Mouse (Mus musculus) forebrain, embryonic 14.5 days (tissue): ENCODE results near the gene Nipa1. TPM values are rescaled to one million over a fixed set of nuclear protein-coding genes. Genes with fewer than 3 reads are reported as not detected.
"Not testable (repeated sequence)": the region's sequence is repeated elsewhere in the genome, so short reads cannot be mapped to it uniquely, and the experiment has no call there.

Experiments
- ATAC-seq: fragments of 200-750 bp; cut with Nextera tagmentation; 2 replicates; pipeline ENCODE4 v1.8.0; 2017; ENCODE audit warnings: mild to moderate bottlenecking, moderate library complexity
- DNase-seq: peaks from one replicate; pipeline ENCODE4 v3.0.0-alpha.2; 2015; ENCODE audit warnings: low spot score
- H3K27ac ChIP-seq: fragments of 300-500 bp; sonication (generic); 2 replicates; pipeline ENCODE4 v1.5.1; 2014; ENCODE audit warnings: low read depth, mild to moderate bottlenecking, control low read depth, low read length, moderate library complexity
- H3K27me3 ChIP-seq: fragments of 300-500 bp; sonication (generic); replicated peaks from 2 replicates; pipeline ENCODE4 v1.6.1; 2014; ENCODE audit warnings: low read length, control low read depth, mixed read lengths; ENCODE audit not compliant: control insufficient read depth, insufficient read depth
- H3K36me3 ChIP-seq: fragments of 300-500 bp; sonication (generic); 2 replicates; pipeline ENCODE4 v1.6.1; 2014; ENCODE audit warnings: low read length, control low read depth; ENCODE audit not compliant: control insufficient read depth, insufficient read depth
- H3K4me1 ChIP-seq: fragments of 300-500 bp; sonication (generic); 2 replicates; pipeline ENCODE4 v1.6.1; 2014; ENCODE audit warnings: antibody characterized with exemption, low read length, control low read depth; ENCODE audit not compliant: control insufficient read depth, insufficient read depth
- H3K4me2 ChIP-seq: fragments of 300-500 bp; sonication (generic); 2 replicates; pipeline ENCODE4 v1.6.1; 2014; ENCODE audit warnings: mild to moderate bottlenecking, control low read depth, low read length
- H3K4me3 ChIP-seq: fragments of 300-500 bp; sonication (generic); 2 replicates; pipeline ENCODE4 v1.5.1; 2014; ENCODE audit warnings: low read depth, low read length, control low read depth
- H3K9ac ChIP-seq: fragments of 300-500 bp; sonication (generic); 2 replicates; pipeline ENCODE4 v1.6.1; 2014; ENCODE audit warnings: mild to moderate bottlenecking, low read length, control low read depth, moderate library complexity
- H3K9me3 ChIP-seq: fragments of 300-500 bp; sonication (generic); replicated peaks from 2 replicates; pipeline ENCODE4 v1.6.1; 2016; ENCODE audit warnings: low read length, control low read depth, mixed read lengths; ENCODE audit not compliant: control insufficient read depth
- WGBS: fragments of 180-500 bp; shearing (Covaris S2); extraction: QIAGEN DNeasy Blood & Tissue Kit; methylation state at CpG from one replicate; pipeline ENCODE4 v1.1.7; 2014; 5-methylcytosine and 5-hydroxymethylcytosine counted together
- polyA plus RNA-seq: library from polyadenylated mRNA; unstranded; fragments of >200 nt; fragmentation: Nextera tagmentation; extraction: Ambion mirVana; gene quantifications from 2 replicates; pipeline ENCODE4 v1.2.1, GENCODE M21; 2014

The Nipa1 gene
- polyA plus RNA-seq, 1 experiment from 2014 or later, result 14.4 TPM

GRCm38 (mm10) chr7:56015172-56015571 lies 4.6 kb downstream of the Nipa1 start:
- peaks cover 5% of the 10 kb centered on the region; the same call in 1 of the 2 replicates for H3K4me1 ChIP-seq
- no peaks in the 10 kb centered on the region for H3K36me3 ChIP-seq
- no peaks in the 10 kb centered on the region for H3K27me3 ChIP-seq
- no peak overlapping the region for H3K4me2 ChIP-seq
- H3K4me3 ChIP-seq, result no peak overlapping the region
- H3K27ac ChIP-seq, result no peak overlapping the region
- ATAC-seq (no peak), DNase-seq (no peak)
- 91% methylated on average over 6 of the region's 6 CpGs for WGBS
- H3K9ac ChIP-seq, result no peak overlapping the region
- H3K9me3 ChIP-seq, result no peaks in the 10 kb centered on the region

GRCm38 (mm10) chr7:56014002-56014702 lies 5.6 kb downstream of the Nipa1 start:
- not testable (repeated sequence) for H3K4me2 ChIP-seq, H3K27me3 ChIP-seq, H3K4me3 ChIP-seq, H3K27ac ChIP-seq, H3K36me3 ChIP-seq, H3K9ac ChIP-seq, H3K9me3 ChIP-seq, H3K4me1 ChIP-seq, ATAC-seq, DNase-seq
- WGBS, result 81% methylated on average over 5 of the region's 18 CpGs

- no peak for ATAC-seq
- WGBS, result 98% methylated on average over 14 of the region's 14 CpGs
Measured at GRCm38 (mm10) chr7:56013261-56014001, 6.3 kb downstream of the Nipa1 start.

GRCm38 (mm10) chr7:56011018-56011333 lies 8.8 kb downstream of the Nipa1 start:
- H3K4me1 ChIP-seq, result no peaks in the 10 kb centered on the region
- no peaks in the 10 kb centered on the region for H3K36me3 ChIP-seq
- no peak for DNase-seq
- no peak overlapping the region for H3K27ac ChIP-seq
- H3K4me3 ChIP-seq, result no peak overlapping the region
- no peak overlapping the region for H3K4me2 ChIP-seq
- H3K9me3 ChIP-seq, result no peaks in the 10 kb centered on the region
- ATAC-seq, result no peak
- no peaks in the 10 kb centered on the region for H3K27me3 ChIP-seq
- no peak overlapping the region for H3K9ac ChIP-seq

More at GRCm38 (mm10) chr7:56013261-56014001, 6.3 kb downstream of the Nipa1 start:
- no peak overlapping the region for H3K27ac ChIP-seq
- H3K27me3 ChIP-seq, result no peaks in the 10 kb centered on the region
- H3K4me2 ChIP-seq, result no peak overlapping the region
- no peak for DNase-seq
- H3K9me3 ChIP-seq, result no peaks in the 10 kb centered on the region
- H3K4me1 ChIP-seq, result peaks cover 2% of the 10 kb centered on the region; the same call in 1 of the 2 replicates
- no peak overlapping the region for H3K9ac ChIP-seq
- no peaks in the 10 kb centered on the region for H3K36me3 ChIP-seq
- no peak overlapping the region for H3K4me3 ChIP-seq

GRCm38 (mm10) chr7:56010318-56011017 lies 9.3 kb downstream of the Nipa1 start:
- Histone ChIP-seq H3K9ac (no peak overlapping the region), H3K9me3 (no peaks in the 10 kb centered on the region), H3K4me2 (no peak overlapping the region), H3K27me3 (no peaks in the 10 kb centered on the region), H3K4me3 (no peak overlapping the region), H3K4me1 (no peaks in the 10 kb centered on the region), H3K36me3 (no peaks in the 10 kb centered on the region), H3K27ac (no peak overlapping the region)
- WGBS, result 86% methylated on average over 4 of the region's 4 CpGs
- no peak for ATAC-seq
- no peak for DNase-seq

- Histone ChIP-seq H3K27ac (no peak overlapping the region), H3K9me3 (no peaks in the 10 kb centered on the region), H3K36me3 (no peaks in the 10 kb centered on the region), H3K4me1 (peaks cover 2% of the 10 kb centered on the region; the same call in 1 of the 2 replicates), H3K27me3 (no peaks in the 10 kb centered on the region), H3K4me2 (no peak overlapping the region), H3K4me3 (no peak overlapping the region), H3K9ac (no peak overlapping the region)
- ATAC-seq (no peak), DNase-seq (peak; percentile 40)
- WGBS, result 0% methylated on average over 2 of the region's 4 CpGs
Measured at GRCm38 (mm10) chr7:55998997-55999396, 20.8 kb downstream of the Nipa1 start.

GRCm38 (mm10) chr7:55995013-55995412 lies 24.7 kb downstream of the Nipa1 start:
- no peaks in the 10 kb centered on the region for H3K27me3 ChIP-seq
- H3K9ac ChIP-seq, result no peak overlapping the region
- ATAC-seq (peak; percentile 70; the same call in 1 of the 2 replicates), DNase-seq (peak; percentile 30)
- WGBS, result 34% methylated on average over 4 of the region's 4 CpGs
- H3K4me1 ChIP-seq, result peaks cover 2% of the 10 kb centered on the region; the same call in 1 of the 2 replicates
- H3K27ac ChIP-seq, result no peak overlapping the region
- no peak overlapping the region for H3K4me2 ChIP-seq
- no peaks in the 10 kb centered on the region for H3K9me3 ChIP-seq
- H3K36me3 ChIP-seq, result no peaks in the 10 kb centered on the region
- no peak overlapping the region for H3K4me3 ChIP-seq

- 94% methylated on average over 7 of the region's 7 CpGs for WGBS
- Histone ChIP-seq H3K4me1 (no peaks in the 10 kb centered on the region), H3K9ac (no peak overlapping the region), H3K4me2 (no peak overlapping the region), H3K36me3 (peaks cover 3% of the 10 kb centered on the region; the same call in 1 of the 2 replicates), H3K27ac (no peak overlapping the region), H3K4me3 (no peak overlapping the region), H3K27me3 (no peaks in the 10 kb centered on the region), H3K9me3 (no peaks in the 10 kb centered on the region)
- ATAC-seq (no peak), DNase-seq (no peak)
Measured at GRCm38 (mm10) chr7:55991858-55992257, 27.9 kb downstream of the Nipa1 start.
